Mouse (Mus musculus): ENCODE results near the gene Ptpn7.

DNA sequence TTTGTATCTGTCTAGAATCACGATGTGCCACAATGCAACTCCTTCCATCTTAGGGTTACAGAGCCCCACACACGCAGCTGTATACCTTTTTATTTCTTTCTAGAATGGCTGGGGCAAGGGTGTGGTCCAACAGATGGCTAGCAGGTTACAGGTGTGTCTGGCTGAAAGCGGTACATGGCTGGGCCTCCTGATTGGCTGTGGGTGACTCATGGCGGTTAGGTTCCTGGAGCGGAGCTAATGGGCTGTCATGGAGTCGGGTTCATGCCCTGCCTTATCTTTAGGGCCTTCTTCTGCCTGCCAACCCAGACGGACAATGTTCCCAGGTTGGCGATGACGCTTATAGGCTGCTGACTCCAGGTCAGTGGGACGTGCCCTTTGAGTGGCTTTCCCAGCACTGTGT, 48.3 kb downstream of the Ptpn7 start:
- TF ChIP-seq CTCF (IDR thresholded peaks at IDR 0.05; ENCODE audit: control insufficient read depth, insufficient read depth, low read length), result no peak
- TF ChIP-seq POLR2A (IDR thresholded peaks at IDR 0.05; ENCODE audit: borderline replicate concordance, control insufficient read depth, low read depth, low read length), result no peak
